Mouse (Mus musculus) kidney, postnatal 14 days (tissue): ENCODE results near the gene Olfr794.
A peak's percentile ranks its signal among the peaks of the same experiment; 100 is the strongest.

ENCODE experiments used
- DNase-seq: peaks from one replicate; pipeline ENCODE4 v3.0.0; 2022; ENCODE audit warnings: mixed read lengths

The Olfr794 gene

GRCm38 (mm10) chr10:129567355-129567754 lies at the start of gene Olfr794:
TSS of gene Olfr794 (plus strand) at chr10:129567655.
- no peak for DNase-seq

DNA sequence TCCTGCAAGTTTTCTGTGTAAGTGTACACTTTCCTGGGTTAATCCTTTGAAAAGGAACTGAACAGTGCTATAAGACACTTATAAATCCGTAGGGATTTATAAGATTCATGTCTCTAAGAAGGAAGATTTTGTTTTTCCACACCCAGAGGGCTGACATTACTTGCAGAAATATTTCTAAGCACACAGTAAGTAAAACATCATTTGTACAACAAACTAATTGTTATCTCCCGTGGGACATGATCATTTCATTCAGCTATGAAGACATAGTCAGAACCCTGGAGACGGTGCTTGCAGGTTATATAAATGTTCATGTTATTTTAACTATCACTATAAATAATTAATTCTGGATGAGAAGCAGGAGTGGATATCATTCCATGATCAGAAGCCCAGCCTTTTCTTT lies 46.0 kb upstream of the Olfr794 start, which contains the start of gene Olfr791:
Gene Olfr791 (plus strand): TSS at position 301 of the 400 bp plus-strand sequence.
- DNase-seq = no peak

- no peak for DNase-seq
Measured at GRCm38 (mm10) chr10:129538862-129539261, 28.6 kb upstream of the Olfr794 start, which contains the start of gene Olfr792. TSS of gene Olfr792 (plus strand) at chr10:129539162.

GRCm38 (mm10) chr10:129549354-129549753 lies 18.1 kb upstream of the Olfr794 start:
- peak; percentile 4 for DNase-seq

DNA sequence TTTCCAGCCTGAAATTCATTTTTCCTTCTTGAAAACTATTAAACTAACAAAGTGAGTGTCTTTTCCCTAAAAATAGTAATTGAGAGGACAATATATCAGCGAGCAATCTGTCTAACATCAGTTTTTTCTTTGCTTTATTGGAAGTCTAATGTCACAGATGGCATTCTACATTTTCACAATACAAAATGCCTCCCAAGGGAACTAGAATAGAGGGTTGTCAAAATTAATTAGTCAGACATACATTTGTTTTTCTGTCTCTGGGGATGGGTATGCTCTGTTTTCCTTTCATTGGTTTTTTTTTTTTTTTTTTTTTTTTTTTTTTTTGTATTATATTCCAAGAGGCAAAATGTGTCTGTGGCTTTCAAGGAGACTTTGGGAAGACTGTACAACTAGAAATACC lies 9.6 kb downstream of the Olfr794 start:
- DNase-seq = no peak

- no peak for DNase-seq
Measured at GRCm38 (mm10) chr10:129612470-129612869, 45.0 kb downstream of the Olfr794 start, which contains the start of gene Olfr796. TSS of gene Olfr796 (minus strand) at chr10:129612570.

DNA sequence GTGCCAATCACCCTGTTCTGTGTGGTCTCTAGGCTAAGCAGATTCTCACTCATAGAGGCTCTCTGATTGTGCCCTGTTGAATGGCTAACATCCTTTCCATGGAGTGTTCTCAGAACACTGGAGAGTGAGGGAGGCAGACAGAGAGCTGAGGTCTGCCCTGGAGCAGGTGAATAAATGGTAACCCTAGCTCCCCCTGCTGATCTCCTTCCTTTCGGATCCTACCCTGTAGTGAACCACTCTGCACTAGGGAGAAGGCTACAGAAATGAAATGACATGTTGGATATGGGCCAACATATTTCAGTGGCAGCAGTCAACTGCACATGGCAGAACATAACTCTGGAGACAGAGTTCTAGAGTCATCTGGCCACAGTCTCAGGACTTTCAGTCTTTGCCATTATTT lies 54.3 kb downstream of the Olfr794 start:
- DNase-seq = no peak
